Mouse (Mus musculus): ENCODE results near the gene Cacna2d3. TPM values are rescaled to one million over a fixed set of nuclear protein-coding genes. Genes with fewer than 3 reads are reported as not detected.

Cacna2d3 gene
- total and polyA plus RNA-seq, 3 experiments, result not detected

GRCm38 (mm10) chr14:29159803-29160202 lies 561.9 kb downstream of the Cacna2d3 start:
- Histone ChIP-seq H3K9me3 (replicated peaks; ENCODE audit: insufficient read depth, low read length) (no peaks in the 10 kb centered on the region), H3K36me3 (ENCODE audit: control insufficient read depth in 1 of 2, insufficient read depth in 2 of 2, low read length in 2 of 2) (no peaks in the 10 kb centered on the region), H3K9ac (ENCODE audit: control insufficient read depth, low read depth, low read length, poor library complexity, severe bottlenecking) (no peak overlapping the region), H3K4me3 (ENCODE audit: control insufficient read depth in 1 of 2, insufficient read depth in 1 of 2, low read depth in 2 of 2, low read length in 2 of 2) (no peak overlapping the region), H3K27me3 (ENCODE audit: control insufficient read depth in 1 of 2, insufficient read depth in 2 of 2, low read length in 2 of 2) (no peaks in the 10 kb centered on the region), H3K27ac (ENCODE audit: control insufficient read depth, low read depth, low read length) (no peak overlapping the region), H3K4me1 (ENCODE audit: control insufficient read depth in 1 of 2, insufficient read depth in 2 of 2, low read length in 2 of 2) (no peaks in the 10 kb centered on the region), H3K79me2 (ENCODE audit: control insufficient read depth, insufficient read depth, low read length, poor library complexity) (no peaks in the 10 kb centered on the region)
- no peak for TF ChIP-seq JUND (IDR thresholded peaks at IDR 0.05; ENCODE audit: low read depth, low read length)
- TF ChIP-seq GATA1 (IDR thresholded peaks at IDR 0.05; ENCODE audit: low read depth, low read length), result no peak
- no peak for TF ChIP-seq KAT2A (conservative IDR thresholded peaks at IDR 0.05; ENCODE audit: low read depth, low read length)
- no peak for TF ChIP-seq RCOR1 (IDR thresholded peaks at IDR 0.05; ENCODE audit: low read depth, low read length)
- TF ChIP-seq HCFC1 (IDR thresholded peaks at IDR 0.05; ENCODE audit: low read depth, low read length), result no peak
- no peak for TF ChIP-seq MYC (IDR thresholded peaks at IDR 0.05; ENCODE audit: low read depth, low read length)
- TF ChIP-seq TAL1 (IDR thresholded peaks at IDR 0.05; ENCODE audit: low read length), result no peak
- TF ChIP-seq POLR2AphosphoS5 (IDR thresholded peaks at IDR 0.05; ENCODE audit: borderline replicate concordance, low read depth, low read length), result no peak
- no peak for TF ChIP-seq RAD21 (IDR thresholded peaks at IDR 0.05; ENCODE audit: low read depth, low read length)
- no peak for TF ChIP-seq ZC3H11A (IDR thresholded peaks at IDR 0.05; ENCODE audit: low read depth, low read length)
- DNase-seq (ENCODE audit: low read depth, low spot score), result no peak

- Histone ChIP-seq H3K4me1 (ENCODE audit: control insufficient read depth in 1 of 2, insufficient read depth in 2 of 2, low read length in 2 of 2) (no peaks in the 10 kb centered on the region), H3K79me2 (ENCODE audit: control insufficient read depth, insufficient read depth, low read length, poor library complexity) (no peaks in the 10 kb centered on the region), H3K9me3 (replicated peaks; ENCODE audit: insufficient read depth, low read length) (no peaks in the 10 kb centered on the region), H3K27ac (ENCODE audit: control insufficient read depth, low read depth, low read length) (no peak overlapping the region), H3K9ac (ENCODE audit: control insufficient read depth, low read depth, low read length, poor library complexity, severe bottlenecking) (no peak overlapping the region), H3K36me3 (ENCODE audit: control insufficient read depth in 1 of 2, insufficient read depth in 2 of 2, low read length in 2 of 2) (no peaks in the 10 kb centered on the region), H3K4me3 (ENCODE audit: control insufficient read depth in 1 of 2, insufficient read depth in 1 of 2, low read depth in 2 of 2, low read length in 2 of 2) (no peak overlapping the region), H3K27me3 (ENCODE audit: control insufficient read depth in 1 of 2, insufficient read depth in 2 of 2, low read length in 2 of 2) (no peaks in the 10 kb centered on the region)
- TF ChIP-seq USF1 (IDR thresholded peaks at IDR 0.05; ENCODE audit: low read depth, low read length) (no peak), ZKSCAN1 (IDR thresholded peaks at IDR 0.05; ENCODE audit: low read depth, low read length) (no peak)
- DNase-seq (ENCODE audit: low read depth, low spot score), result no peak
Observed at GRCm38 (mm10) chr14:29157096-29157495, 564.6 kb downstream of the Cacna2d3 start.

GRCm38 (mm10) chr14:29144184-29144583 lies 577.5 kb downstream of the Cacna2d3 start:
- no peaks in the 10 kb centered on the region for H3K36me3 ChIP-seq (ENCODE audit: control insufficient read depth in 1 of 2, insufficient read depth in 2 of 2, low read length in 2 of 2)
- H3K79me2 ChIP-seq (ENCODE audit: control insufficient read depth, insufficient read depth, low read length, poor library complexity), result no peaks in the 10 kb centered on the region
- H3K4me3 ChIP-seq (ENCODE audit: control insufficient read depth in 1 of 2, insufficient read depth in 1 of 2, low read depth in 2 of 2, low read length in 2 of 2), result no peak overlapping the region
- no peak for DNase-seq (ENCODE audit: low read depth, low spot score)
- H3K4me1 ChIP-seq (ENCODE audit: control insufficient read depth in 1 of 2, insufficient read depth in 2 of 2, low read length in 2 of 2), result no peaks in the 10 kb centered on the region
- no peak for TF ChIP-seq ZNF384 (IDR thresholded peaks at IDR 0.05; ENCODE audit: low read depth, low read length)
- no peak for TF ChIP-seq ZMIZ1 (IDR thresholded peaks at IDR 0.05; ENCODE audit: low read depth, low read length)
- TF ChIP-seq NRF1 (IDR thresholded peaks at IDR 0.05; ENCODE audit: insufficient read depth, low read depth, low read length, poor library complexity, severe bottlenecking), result no peak
- TF ChIP-seq EP300 (IDR thresholded peaks at IDR 0.05; ENCODE audit: low read depth in 1 of 2, low read length in 2 of 2), result no peak
- no peak for TF ChIP-seq CTCF (IDR thresholded peaks at IDR 0.05 in 2 of 3, conservative IDR thresholded peaks at IDR 0.05 in 1 of 3; ENCODE audit: control insufficient read depth in 1 of 3, insufficient read depth in 1 of 3, low read depth in 2 of 3, low read length in 3 of 3, poor library complexity in 1 of 3, severe bottlenecking in 1 of 3)
- no peak for TF ChIP-seq ZKSCAN1 (IDR thresholded peaks at IDR 0.05; ENCODE audit: low read depth, low read length)
- TF ChIP-seq ETS1 (IDR thresholded peaks at IDR 0.05; ENCODE audit: low read depth, low read length), result no peak
- TF ChIP-seq SMC3 (IDR thresholded peaks at IDR 0.05; ENCODE audit: low read depth, low read length), result no peak
- no peak for TF ChIP-seq UBTF (IDR thresholded peaks at IDR 0.05; ENCODE audit: borderline replicate concordance, insufficient read depth, low read depth, low read length)
- no peak for TF ChIP-seq TAL1 (IDR thresholded peaks at IDR 0.05; ENCODE audit: low read length)
- no peak for TF ChIP-seq CHD2 (IDR thresholded peaks at IDR 0.05; ENCODE audit: low read length)
- no peak for TF ChIP-seq SIN3A (IDR thresholded peaks at IDR 0.05; ENCODE audit: low read length)
- TF ChIP-seq ZC3H11A (IDR thresholded peaks at IDR 0.05; ENCODE audit: low read depth, low read length), result no peak
- TF ChIP-seq MAFK (IDR thresholded peaks at IDR 0.05; ENCODE audit: borderline replicate concordance, low read depth, low read length), result no peak
- TF ChIP-seq USF1 (IDR thresholded peaks at IDR 0.05; ENCODE audit: low read depth, low read length), result no peak
- no peak overlapping the region for H3K27ac ChIP-seq (ENCODE audit: control insufficient read depth, low read depth, low read length)
- H3K27me3 ChIP-seq (ENCODE audit: control insufficient read depth in 1 of 2, insufficient read depth in 2 of 2, low read length in 2 of 2), result no peaks in the 10 kb centered on the region
- no peaks in the 10 kb centered on the region for H3K9me3 ChIP-seq (replicated peaks; ENCODE audit: insufficient read depth, low read length)
- no peak overlapping the region for H3K9ac ChIP-seq (ENCODE audit: control insufficient read depth, low read depth, low read length, poor library complexity, severe bottlenecking)

All from MEL (cell line).